Mouse (Mus musculus): ENCODE results near the gene Slpi.
"Not testable (repeated sequence)": the region's sequence is repeated elsewhere in the genome, so short reads cannot be mapped to it uniquely, and the experiment has no call there.

Gene Slpi

GRCm38 (mm10) chr2:164382971-164383370 is 5.9 kb downstream of the Slpi start:
- in situ Hi-C loops (cut with MboI; ENCODE audit: low sequenced_read_pairs) = no loop called here

DNA sequence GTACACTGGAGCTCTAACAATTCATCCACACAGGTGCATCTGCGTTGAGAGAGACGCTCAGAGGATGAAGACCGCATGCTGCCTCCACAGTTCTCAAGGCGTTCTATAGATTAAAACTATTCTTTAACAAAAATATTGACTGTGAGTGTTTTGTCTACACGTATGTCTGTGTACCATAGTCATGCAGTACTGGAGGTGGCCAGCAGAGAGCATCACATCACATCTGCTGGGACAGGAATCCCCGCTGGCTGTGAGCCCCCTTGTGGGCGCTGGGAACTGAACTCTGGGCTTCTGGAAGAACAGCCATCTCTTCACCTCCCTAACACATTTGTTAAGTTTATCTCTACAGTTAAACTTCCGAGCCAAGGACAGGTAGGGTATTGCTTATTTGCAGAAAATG is 7.2 kb downstream of the Slpi start:
- in situ Hi-C loops (cut with MboI; ENCODE audit: low sequenced_read_pairs) = no loop called here

GRCm38 (mm10) chr2:164377478-164378426 is 11.1 kb downstream of the Slpi start:
- in situ Hi-C loops (cut with MboI; ENCODE audit: low sequenced_read_pairs) = no loop called here

GRCm38 (mm10) chr2:164373187-164373586 is 15.7 kb downstream of the Slpi start:
- in situ Hi-C loops (cut with MboI; ENCODE audit: low sequenced_read_pairs) = no loop called here

- in situ Hi-C loops (cut with MboI; ENCODE audit: low sequenced_read_pairs) = no loop called here
Measured at GRCm38 (mm10) chr2:164372408-164373053, 16.4 kb downstream of the Slpi start.

DNA sequence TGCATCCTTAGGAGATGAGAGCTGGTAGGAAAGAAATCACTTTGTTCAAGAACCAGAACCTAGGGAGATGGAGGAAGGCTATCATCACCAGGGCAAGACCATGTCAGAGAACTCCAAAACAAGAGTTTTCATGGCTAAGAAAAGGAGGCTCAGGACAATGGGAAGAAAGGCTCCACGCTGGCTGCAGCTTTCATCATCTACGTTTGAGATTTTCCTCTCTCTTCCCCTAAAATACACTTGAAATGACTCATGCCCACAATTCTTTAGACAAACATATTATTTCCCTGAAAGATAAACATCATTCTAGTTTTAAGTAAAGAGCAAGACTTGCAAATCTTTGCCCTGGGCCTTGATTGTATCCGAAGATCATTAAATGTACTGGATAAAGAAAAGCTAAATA is 17.5 kb downstream of the Slpi start:
- in situ Hi-C loops (cut with MboI; ENCODE audit: low sequenced_read_pairs) = no loop called here

GRCm38 (mm10) chr2:164368620-164369105 is 20.2 kb downstream of the Slpi start:
- in situ Hi-C loops (cut with MboI; ENCODE audit: low sequenced_read_pairs) = no loop called here

DNA sequence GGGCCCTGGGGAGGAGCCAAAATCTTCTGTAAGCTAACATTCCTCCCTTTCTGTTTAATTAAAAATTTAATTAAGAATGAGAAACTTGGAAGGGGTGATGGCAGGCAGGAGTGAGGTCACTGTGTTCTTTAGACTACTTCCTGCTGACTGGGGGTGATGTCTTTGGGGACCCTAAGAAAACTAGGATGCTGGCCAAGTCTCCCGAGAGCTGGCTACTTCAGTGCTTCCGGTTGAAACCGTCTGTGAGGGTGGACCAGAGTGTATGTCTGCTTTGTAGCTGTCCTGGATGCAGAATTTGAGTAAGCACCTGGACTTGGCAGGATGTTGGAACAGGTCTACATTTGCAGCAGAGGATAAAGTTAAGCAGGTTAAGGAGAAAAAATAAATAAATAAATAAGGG is 21.9 kb downstream of the Slpi start:
- in situ Hi-C loops (cut with MboI; ENCODE audit: low sequenced_read_pairs) = no loop called here

DNA sequence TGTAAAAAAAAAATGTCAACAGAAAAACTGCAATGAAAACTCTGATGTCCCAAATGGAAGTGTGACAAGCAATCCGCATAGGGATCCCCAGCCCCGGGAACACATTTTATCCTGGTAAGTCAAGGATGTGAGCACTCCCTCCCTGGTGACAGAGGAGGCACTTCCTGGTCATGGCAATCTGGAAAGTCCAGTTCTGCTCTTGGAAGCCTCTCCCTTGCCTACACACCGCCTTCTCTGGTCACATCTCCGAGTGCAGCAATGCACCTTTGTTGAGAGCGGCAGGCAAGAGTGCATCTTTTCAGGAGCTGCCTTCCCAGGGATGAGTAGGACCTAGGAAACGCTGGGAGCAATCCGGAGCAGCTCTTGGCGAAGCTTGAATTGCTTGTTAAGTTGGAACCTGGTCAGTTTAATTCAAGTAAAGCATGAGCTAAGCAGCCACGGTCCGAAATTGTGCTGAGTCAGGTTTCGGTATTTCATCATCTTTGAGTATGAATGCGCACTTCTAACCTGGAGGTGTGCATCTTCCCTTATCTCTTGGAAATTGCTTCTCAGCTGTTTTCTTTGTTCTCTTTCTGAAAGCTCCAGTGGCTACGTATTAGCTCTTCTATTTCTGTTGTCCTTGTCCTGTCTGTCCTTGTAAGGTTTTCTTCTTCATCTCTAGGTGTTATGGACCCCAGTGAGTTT is 27.8 kb downstream of the Slpi start:
- in situ Hi-C loops (cut with MboI; ENCODE audit: low sequenced_read_pairs) = no loop called here

DNA sequence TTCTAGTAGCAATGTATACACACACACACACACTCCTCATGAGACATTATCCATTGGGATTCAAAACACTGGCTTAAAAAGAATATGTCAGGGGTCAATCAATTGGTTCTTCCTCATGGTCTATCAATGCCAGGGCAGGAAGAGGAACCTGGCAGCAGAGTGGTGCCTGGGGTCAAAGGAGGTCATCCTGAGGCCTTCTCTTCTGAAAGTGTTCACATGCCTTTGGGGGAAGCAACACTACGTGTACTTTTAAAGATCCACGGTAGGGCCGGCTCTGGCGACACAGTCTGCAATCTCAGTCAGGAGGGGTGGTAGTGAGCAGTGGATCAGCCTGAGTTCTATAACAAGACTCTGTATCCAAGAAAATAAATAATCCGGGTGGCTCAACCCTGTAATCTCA is 29.2 kb downstream of the Slpi start:
- in situ Hi-C loops (cut with MboI; ENCODE audit: low sequenced_read_pairs) = loop anchor here (10.0 kb wide), 1 partner anchor 255 kb away; no protein-coding TSS in a partner anchor

GRCm38 (mm10) chr2:164359031-164359430 is 29.9 kb downstream of the Slpi start:
- in situ Hi-C loops (cut with MboI; ENCODE audit: low sequenced_read_pairs) = loop anchor here (10.0 kb wide), 1 partner anchor 254 kb away; no protein-coding TSS in a partner anchor

- in situ Hi-C loops (cut with MboI; ENCODE audit: low sequenced_read_pairs) = loop anchor here (10.0 kb wide), 1 partner anchor 254 kb away; no protein-coding TSS in a partner anchor
Measured at GRCm38 (mm10) chr2:164358373-164358772, 30.5 kb downstream of the Slpi start.

GRCm38 (mm10) chr2:164356177-164356967 is 32.5 kb downstream of the Slpi start:
- in situ Hi-C loops (cut with MboI; ENCODE audit: low sequenced_read_pairs) = loop anchor here (10.0 kb wide), 1 partner anchor 252 kb away; no protein-coding TSS in a partner anchor

DNA sequence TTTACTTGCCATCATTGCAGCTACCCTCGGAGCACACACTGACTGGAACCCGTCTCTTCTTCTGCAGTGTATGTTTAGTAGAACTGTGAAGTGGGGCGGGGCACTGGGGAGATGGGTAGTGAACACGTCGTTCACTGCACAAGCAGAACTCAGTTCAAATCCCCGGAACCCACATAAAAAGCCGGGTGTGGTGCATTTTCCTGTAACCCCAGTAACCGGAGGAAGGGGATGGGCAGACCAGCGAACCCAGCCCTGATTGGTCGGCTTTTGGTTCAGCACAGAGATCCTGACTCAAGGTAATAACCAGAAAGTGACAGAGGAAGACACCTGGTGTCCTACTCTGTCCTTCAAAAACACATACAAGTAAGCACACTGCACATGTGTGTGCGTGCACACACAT is 35.5 kb downstream of the Slpi start:
- in situ Hi-C loops (cut with MboI; ENCODE audit: low sequenced_read_pairs) = loop anchor here (10.0 kb wide), 1 partner anchor 249 kb away; no protein-coding TSS in a partner anchor

- in situ Hi-C loops (cut with MboI; ENCODE audit: low sequenced_read_pairs) = loop anchor here (10.0 kb wide), 1 partner anchor 248 kb away; no protein-coding TSS in a partner anchor
Measured at GRCm38 (mm10) chr2:164352697-164353096, 36.2 kb downstream of the Slpi start.

GRCm38 (mm10) chr2:164348980-164349379 is 39.9 kb downstream of the Slpi start:
- in situ Hi-C loops (cut with MboI; ENCODE audit: low sequenced_read_pairs) = no loop called here

DNA sequence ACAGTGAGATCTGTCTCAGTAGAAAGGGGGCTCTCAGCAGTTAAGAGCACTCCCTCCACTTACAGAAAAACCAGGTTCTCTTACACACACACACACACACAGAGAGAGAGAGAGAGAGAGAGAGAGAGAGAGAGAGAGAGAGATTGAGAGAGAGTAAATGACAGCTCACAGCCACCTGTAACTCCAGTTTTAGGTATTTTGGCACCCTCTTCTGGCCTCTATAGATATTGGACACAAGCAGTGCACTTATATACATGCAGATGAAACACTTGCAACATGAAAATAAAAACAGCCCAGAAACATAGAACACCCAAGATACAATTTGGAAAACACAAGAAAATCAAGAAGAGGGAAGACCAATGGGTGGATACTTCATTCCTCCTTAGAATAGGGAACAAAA is 41.2 kb downstream of the Slpi start:
- in situ Hi-C loops (cut with MboI; ENCODE audit: low sequenced_read_pairs) = not testable (repeated sequence)

DNA sequence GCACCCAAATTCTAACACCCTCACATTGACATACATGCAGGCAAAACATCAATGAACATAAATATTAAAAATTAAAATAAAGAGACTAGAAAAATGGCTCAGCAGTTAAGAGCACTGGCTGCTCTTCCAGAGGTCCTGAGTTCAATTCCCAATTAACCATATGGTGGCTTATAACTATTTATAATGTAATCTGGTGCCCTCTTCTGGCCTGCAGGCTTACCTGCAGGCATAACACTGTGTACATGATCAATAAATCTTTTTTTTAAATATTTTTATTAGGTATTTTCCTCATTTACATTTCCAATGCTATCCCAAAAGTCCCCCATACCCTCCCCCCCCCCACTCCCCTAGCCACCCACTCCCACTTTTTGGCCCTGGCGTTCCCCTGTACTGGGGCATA is 45.2 kb downstream of the Slpi start:
- in situ Hi-C loops (cut with MboI; ENCODE audit: low sequenced_read_pairs) = not testable (repeated sequence)

GRCm38 (mm10) chr2:164332440-164332839 is 56.5 kb downstream of the Slpi start, which contains the start of gene Svs5:
Svs5 (plus strand) TSS chr2:164332740.
- in situ Hi-C loops (cut with MboI; ENCODE audit: low sequenced_read_pairs) = not testable (repeated sequence)

DNA sequence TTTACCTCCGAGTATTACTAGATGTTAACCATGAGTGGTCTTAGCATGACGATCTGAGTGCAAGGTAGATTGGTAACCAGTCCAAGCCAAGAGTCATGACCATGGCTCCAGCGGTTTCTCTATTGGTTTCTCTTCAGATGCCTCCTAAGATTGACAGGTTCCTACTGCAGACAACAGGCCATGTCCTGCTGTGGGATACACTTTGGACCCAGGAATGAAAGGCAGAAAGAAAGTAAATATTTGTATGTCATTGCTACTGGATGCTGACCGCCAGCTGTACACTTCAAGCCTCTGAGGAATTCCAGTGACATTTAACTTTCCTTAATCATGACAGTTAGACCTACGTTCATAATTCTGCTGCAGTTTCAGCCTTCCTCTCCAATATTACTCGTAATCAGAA is 67.9 kb downstream of the Slpi start:
- in situ Hi-C loops (cut with MboI; ENCODE audit: low sequenced_read_pairs) = no loop called here
